Mouse (Mus musculus) megakaryocyte-erythroid progenitor cell, adult 5-6 weeks (primary cell): Measurements from ENCODE around the gene Exd1. TPM values are rescaled to one million over a fixed set of nuclear protein-coding genes. Genes with fewer than 3 reads are reported as not detected.
A peak's percentile ranks its signal among the peaks of the same experiment; 100 is the strongest.

Source experiments
- ATAC-seq: replicated peaks from 2 replicates; pipeline ENCODE4 v1.8.0; 2016; ENCODE audit warnings: mild to moderate bottlenecking, inconsistent platforms; ENCODE audit not compliant: severe bottlenecking, poor library complexity, low FRiP score, low TSS enrichment
- total RNA-seq, 2 experiments: library from RNA; stranded (forward) in 1 of 2; stranded (reverse) in 1 of 2; fragments of 200-1000, 215-1000 nt in 1 of 2; fragments of >200 nt in 1 of 2; fragmentation: Nextera tagmentation in 1 of 2; gene quantifications; 2 replicates each; pipeline ENCODE4 v1.2.3; 2014 to 2017

Exd1 gene
- total RNA-seq (2014; fragmentation: Nextera tagmentation) (0.37 TPM in 1 of 2 replicates, not detected in the other), total RNA-seq (2017) (not detected in 2 replicates)

GRCm38 (mm10) chr2:119547522-119548370 is at the start of gene Exd1, which contains the start of gene Chp1:
Exd1 (minus strand) TSS chr2:119547627.
Chp1 (plus strand) TSS chr2:119547697.
- ATAC-seq = peak; percentile 95

GRCm38 (mm10) chr2:119596781-119597330 is 49.4 kb upstream of the Exd1 start:
- ATAC-seq = no peak

DNA sequence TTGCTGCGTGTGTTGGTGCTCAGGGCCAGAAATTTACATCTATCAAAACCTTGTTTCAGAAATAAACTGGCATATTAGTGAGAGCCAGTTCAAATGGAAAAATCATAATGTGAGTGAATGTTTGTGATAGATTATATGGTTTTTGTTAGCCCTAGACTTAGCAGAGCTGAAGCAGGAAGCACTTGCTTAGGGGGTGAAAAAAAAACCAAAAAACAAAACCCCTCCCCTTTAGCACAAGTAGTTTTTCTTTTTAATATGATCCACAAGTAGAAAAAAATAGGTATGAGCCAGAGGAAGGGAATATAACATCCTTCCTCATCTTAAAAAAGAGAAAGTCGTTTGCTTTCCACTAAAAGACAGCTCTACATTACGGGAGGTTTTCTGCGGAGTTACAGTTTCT is 47.9 kb upstream of the Exd1 start:
- ATAC-seq = no peak

GRCm38 (mm10) chr2:119594113-119594981 is 46.9 kb upstream of the Exd1 start:
- peak; percentile 98 for ATAC-seq

- no peak for ATAC-seq
These were observed 46.3 kb upstream of the Exd1 start for GRCm38 (mm10) chr2:119593765-119594112.

DNA sequence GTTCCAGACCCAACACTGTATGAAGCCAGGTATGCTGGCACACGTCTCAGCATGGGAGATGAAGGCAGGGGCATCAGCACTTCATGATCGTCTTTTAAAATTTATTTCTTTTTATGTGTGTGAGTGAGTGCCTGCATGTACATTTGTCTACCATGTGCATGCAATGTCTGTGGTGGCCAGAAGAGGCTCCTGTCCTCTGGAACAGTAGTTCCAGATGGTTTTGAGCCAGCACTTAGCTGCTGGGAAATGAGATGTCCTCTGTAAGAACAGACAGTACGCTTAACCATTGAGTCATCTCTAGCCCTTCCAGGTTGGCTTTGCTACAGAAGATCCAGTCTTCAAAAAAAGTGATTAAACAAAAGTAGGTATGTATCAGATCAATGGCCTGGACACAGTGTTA is 43.8 kb upstream of the Exd1 start:
- ATAC-seq = no peak

- ATAC-seq = peak; percentile 81
These were observed 40.0 kb upstream of the Exd1 start for GRCm38 (mm10) chr2:119587383-119587782.

GRCm38 (mm10) chr2:119584282-119584681 is 36.9 kb upstream of the Exd1 start:
- no peak for ATAC-seq

DNA sequence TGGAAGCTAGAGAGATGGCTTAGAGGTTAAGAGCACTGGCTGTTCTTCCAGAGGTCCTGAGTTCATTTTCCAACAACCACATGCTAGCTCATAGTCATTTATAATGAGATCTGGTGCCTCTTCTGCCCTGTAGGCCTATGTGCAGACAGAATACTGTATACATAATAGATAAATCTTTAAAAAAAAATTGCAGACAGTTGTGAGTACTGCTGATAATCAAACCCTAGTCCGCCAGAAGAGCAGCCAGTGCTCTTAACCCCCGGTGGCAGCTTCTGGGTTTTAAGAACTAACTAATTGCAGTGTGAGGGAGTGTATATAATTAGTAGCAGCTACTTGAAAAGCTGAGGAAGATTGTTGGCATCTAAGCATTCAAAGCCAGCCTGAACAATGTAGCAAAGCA is 36.0 kb upstream of the Exd1 start:
- peak; percentile 66; the same call in 1 of the 2 replicates for ATAC-seq

- no peak for ATAC-seq
These were observed 34.1 kb upstream of the Exd1 start for GRCm38 (mm10) chr2:119581571-119581970.

DNA sequence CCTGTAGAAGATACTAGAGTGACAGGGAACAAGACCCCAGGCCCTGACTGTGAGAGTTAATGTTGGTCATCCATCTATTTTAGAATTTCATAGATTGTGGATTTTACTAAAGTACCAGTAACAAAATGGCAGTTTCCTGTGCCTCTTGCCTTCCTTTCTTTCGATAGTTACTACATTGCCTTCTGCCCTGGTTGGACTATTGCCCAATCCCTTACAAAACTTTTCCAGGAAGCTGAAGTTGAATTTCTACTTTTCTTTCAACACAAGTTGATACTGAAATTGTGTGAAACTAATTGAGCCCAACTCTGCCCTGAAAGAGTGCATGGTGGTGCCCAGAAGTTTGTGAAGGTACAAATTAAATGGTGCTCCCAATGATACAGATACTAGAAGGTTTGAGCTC is 25.0 kb upstream of the Exd1 start:
- ATAC-seq = no peak

GRCm38 (mm10) chr2:119566182-119566855 is 18.9 kb upstream of the Exd1 start:
- ATAC-seq = no peak

DNA sequence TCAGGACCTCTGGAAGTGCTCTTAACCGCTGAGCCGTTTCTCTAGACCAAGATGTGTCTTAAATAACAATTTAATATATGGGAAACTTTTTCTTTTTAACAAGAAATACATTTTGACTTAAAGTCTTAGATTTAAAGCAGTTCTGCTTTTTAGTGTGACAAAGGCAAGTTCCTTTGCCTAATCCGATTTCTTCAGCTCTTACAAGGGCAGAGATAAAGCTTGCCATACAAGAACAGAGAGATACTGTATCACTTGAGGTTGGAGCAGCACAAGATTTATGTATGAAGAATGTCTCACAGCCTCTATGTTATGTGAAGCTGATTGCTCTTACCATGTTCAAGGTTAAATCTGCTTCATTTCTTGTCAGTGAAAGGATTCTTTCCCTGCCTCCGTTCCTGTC is 17.9 kb upstream of the Exd1 start:
- ATAC-seq = no peak

DNA sequence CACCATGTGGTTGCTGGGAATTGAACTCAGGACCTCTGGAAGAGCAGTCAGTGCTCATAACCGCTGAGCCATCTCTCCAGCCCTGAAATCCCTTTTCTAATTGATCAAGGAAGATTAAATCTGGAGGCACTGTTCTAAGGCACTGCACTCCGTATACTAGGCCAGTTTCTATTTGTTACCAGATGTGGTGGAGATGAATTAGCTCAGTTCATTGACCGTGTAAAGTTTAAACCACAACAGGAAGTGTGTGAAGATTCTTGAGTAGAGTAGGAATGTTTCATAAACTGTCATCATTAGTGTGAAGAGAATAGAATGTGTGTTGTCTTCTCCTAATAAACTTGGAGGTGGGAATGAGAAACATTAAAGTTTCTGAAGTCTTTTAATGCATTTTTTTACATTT is 14.4 kb upstream of the Exd1 start:
- ATAC-seq = no peak

DNA sequence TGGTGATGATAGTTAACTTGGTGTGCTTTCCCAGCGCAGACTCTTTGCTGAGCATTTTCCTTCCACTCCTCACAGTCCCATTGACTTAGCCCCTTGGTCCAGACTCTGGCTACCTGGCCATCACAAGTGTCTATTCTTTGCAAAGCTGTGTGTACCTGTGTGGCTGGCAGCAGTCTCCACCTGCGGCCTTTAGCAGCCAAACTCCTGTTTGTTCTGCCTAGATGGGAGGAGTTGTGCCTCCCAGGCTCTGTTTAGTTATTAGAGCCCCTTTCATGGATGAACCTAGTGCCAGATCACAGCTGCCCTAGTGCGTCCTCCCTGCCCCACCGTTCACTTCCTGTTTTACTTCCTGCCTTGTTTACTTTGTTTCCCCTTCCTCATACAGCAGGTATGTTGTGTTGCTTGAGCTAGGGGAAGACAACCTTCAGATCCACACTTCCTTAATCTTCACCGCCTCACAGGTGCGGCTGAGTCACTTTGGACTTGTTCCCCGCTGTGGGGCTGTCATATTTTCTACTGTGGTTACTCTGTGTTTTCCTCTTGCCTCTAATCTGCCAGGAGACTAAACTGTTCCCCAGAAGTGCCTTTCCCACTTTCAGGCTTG is 11.4 kb upstream of the Exd1 start:
- ATAC-seq = no peak

DNA sequence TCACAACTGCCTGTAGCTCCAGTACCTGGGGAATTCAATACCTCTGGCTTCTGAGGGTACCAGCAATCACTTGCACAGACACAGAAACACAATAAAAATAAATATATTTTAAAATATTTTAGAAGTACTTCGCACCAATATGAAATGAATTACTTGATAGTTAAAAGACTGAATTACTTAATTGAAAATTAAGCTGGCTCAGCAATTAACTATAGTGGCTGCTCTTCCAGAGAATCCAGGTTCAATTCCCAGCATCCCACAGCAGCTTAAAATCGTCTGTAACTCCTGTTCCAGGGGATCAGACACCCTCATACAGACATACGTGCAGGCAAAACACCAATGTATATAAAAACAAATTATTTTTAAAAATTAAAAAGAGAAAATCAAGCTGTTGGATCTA is 10.6 kb upstream of the Exd1 start:
- ATAC-seq = no peak

GRCm38 (mm10) chr2:119549678-119550077 is 2.3 kb upstream of the Exd1 start:
- ATAC-seq = no peak

DNA sequence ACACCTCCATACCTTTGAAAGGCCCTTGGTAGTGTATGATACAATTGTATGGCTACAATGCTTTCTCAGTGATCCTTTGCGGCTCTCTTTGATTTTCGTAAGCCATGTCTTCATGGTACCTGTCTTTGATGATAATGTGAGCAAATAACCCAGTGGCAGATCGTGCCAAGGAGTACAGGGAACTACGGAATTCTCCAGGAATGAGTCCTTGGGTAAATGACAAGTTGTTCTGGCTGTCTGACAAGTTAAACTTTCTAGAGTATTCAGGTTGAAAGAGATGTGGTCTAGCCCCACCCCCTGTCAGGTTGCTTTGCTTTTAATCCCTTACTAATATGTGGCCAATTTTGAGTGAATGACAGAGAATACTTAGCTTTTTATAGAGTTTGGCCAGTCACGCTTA is 1.3 kb upstream of the Exd1 start:
- ATAC-seq = no peak

GRCm38 (mm10) chr2:119548371-119548660 is 889 bp upstream of the Exd1 start:
- ATAC-seq = no peak
